Mouse (Mus musculus) kidney, postnatal 0 days (tissue): ENCODE measurements around the gene Shank1. TPM values are rescaled to one million over a fixed set of nuclear protein-coding genes. Genes with fewer than 3 reads are reported as not detected.

Experiments used
- ATAC-seq: fragments of 200-750 bp; cut with Nextera tagmentation; replicated peaks from 2 replicates; pipeline ENCODE4 v1.8.0; 2017; ENCODE audit warnings: low read depth, moderate number of reproducible peaks, moderate TSS enrichment, moderate library complexity; ENCODE audit not compliant: low FRiP score
- DNase-seq: peaks from one replicate; pipeline ENCODE4 v3.0.0-alpha.2; 2016; ENCODE audit warnings: low spot score
- H3K27ac ChIP-seq: fragments of 300-500 bp; sonication (generic); 2 replicates; pipeline ENCODE4 v1.5.1; 2014; ENCODE audit warnings: mild to moderate bottlenecking
- H3K27me3 ChIP-seq: fragments of 300-500 bp; sonication (generic); 2 replicates; pipeline ENCODE4 v1.6.1; 2014; ENCODE audit warnings: low read length, mixed read lengths; ENCODE audit not compliant: insufficient read depth
- H3K36me3 ChIP-seq: fragments of 300-500 bp; sonication (generic); 2 replicates; pipeline ENCODE4 v1.6.1; 2014; ENCODE audit warnings: low read length, mixed read lengths; ENCODE audit not compliant: insufficient read depth
- H3K4me1 ChIP-seq: fragments of 300-500 bp; sonication (generic); replicated peaks from 2 replicates; pipeline ENCODE4 v1.6.1; 2014; ENCODE audit warnings: antibody characterized with exemption, low read length, mixed read lengths; ENCODE audit not compliant: insufficient read depth
- H3K4me2 ChIP-seq: fragments of 300-500 bp; sonication (generic); 2 replicates; pipeline ENCODE4 v1.6.1; 2014; ENCODE audit warnings: mild to moderate bottlenecking, low read length, moderate library complexity, mixed read lengths
- H3K4me3 ChIP-seq: fragments of 300-500 bp; sonication (generic); replicated peaks from 2 replicates; pipeline ENCODE4 v1.5.1; 2014; ENCODE audit warnings: low read depth, low read length
- H3K9ac ChIP-seq: fragments of 300-500 bp; sonication (generic); 2 replicates; pipeline ENCODE4 v1.6.1; 2014; ENCODE audit warnings: low read depth, low read length
- H3K9me3 ChIP-seq: fragments of 300-500 bp; sonication (generic); replicated peaks from 2 replicates; pipeline ENCODE4 v1.6.1; 2016; ENCODE audit warnings: low read length, inconsistent platforms, mixed read lengths
- CTCF ChIP-seq: IDR thresholded peaks from 2 replicates; pipeline ENCODE4 v1.5.1; 2016; ENCODE audit warnings: antibody characterized with exemption, low read depth, mild to moderate bottlenecking, moderate library complexity
- WGBS: fragments of 180-500 bp; shearing (Covaris S2); extraction: QIAGEN DNeasy Blood & Tissue Kit; methylation state at CpG from one replicate; pipeline ENCODE4 v1.1.7; 2014; 5-methylcytosine and 5-hydroxymethylcytosine counted together
- polyA plus RNA-seq: library from polyadenylated mRNA; unstranded; fragments of >200 nt; fragmentation: Nextera tagmentation; extraction: Ambion mirVana; gene quantifications from 2 replicates; pipeline ENCODE4 v1.2.1, GENCODE M21; 2015

The Shank1 gene
- polyA plus RNA-seq, 1 experiment from 2014 or later: 0.68 TPM

DNA sequence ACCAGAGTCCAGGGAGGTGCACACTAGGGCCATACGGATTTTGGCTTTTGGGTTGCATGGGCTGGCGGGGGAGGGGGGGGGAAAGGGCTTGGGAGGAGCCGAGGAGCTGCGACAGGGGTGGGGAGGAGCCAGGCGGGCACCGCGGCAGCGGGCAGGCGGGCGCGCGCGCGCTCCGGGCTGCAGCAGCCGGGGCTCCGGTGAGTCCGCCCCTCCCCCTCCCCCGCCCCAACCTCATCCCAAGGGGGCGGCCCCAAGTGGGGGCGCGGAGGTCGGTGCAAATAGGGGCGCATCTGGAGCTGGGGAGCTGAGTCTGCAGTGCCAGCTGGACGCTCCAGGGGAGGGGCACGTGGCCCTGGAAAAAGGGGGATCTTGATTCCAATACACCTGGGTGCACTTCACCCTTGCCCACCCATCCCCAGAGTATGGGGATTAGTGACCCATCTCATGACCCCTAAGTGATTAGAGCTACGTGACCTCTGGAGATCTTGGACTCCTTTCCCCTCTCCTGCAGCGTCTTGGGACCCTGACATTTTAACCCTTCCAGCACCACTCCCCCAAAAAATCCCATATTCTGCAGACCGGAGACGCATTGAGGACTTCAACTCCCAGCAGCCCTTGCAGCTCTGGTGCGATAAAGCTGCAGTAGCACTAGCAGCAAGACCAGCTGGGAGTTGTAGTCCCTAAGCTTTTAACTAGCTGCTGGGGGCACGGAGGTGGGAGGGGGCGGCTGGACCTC, 74.1 kb downstream of the Shank1 start, which contains the start of gene Syt3:
TSS of gene Syt3 (plus strand) at position 123 of the 736 bp plus-strand sequence.
- ATAC-seq (peak; percentile 80), DNase-seq (peak; percentile 72)
- H3K36me3 ChIP-seq: no peaks in the 10 kb centered on the region
- no peak for TF ChIP-seq CTCF
- H3K9ac ChIP-seq: peak within 1 kb of the TSS; percentile 40; the same call in 1 of the 2 replicates
- H3K4me2 ChIP-seq: peak within 1 kb of the TSS; percentile 94
- H3K9me3 ChIP-seq: no peaks in the 10 kb centered on the region
- no peak within 1 kb of the TSS for H3K27ac ChIP-seq
- under 1% methylated on average over 31 of the region's 33 CpGs for WGBS
- no peaks in the 10 kb centered on the region for H3K4me1 ChIP-seq
- H3K4me3 ChIP-seq: peak within 1 kb of the TSS; percentile 46
- H3K27me3 ChIP-seq: no peaks in the 10 kb centered on the region

- Histone ChIP-seq H3K36me3 (no peaks in the 10 kb centered on the region), H3K4me2 (peak overlapping the region; percentile 94), H3K27ac (no peak overlapping the region), H3K9me3 (no peaks in the 10 kb centered on the region), H3K4me1 (no peaks in the 10 kb centered on the region), H3K9ac (peak overlapping the region; percentile 36; the same call in 1 of the 2 replicates), H3K4me3 (peak overlapping the region; percentile 46), H3K27me3 (no peaks in the 10 kb centered on the region)
- DNase-seq (no peak), ATAC-seq (peak; percentile 25; the same call in 1 of the 2 replicates)
- no peak for TF ChIP-seq CTCF
- WGBS: 1% methylated on average over 17 of the region's 17 CpGs
Measured at GRCm38 (mm10) chr7:44384716-44385059, 74.6 kb downstream of the Shank1 start.

GRCm38 (mm10) chr7:44385720-44386119, 75.7 kb downstream of the Shank1 start, which contains the start of gene 1700008O03Rik:
Gene 1700008O03Rik (minus strand): TSS chr7:44385820.
- no peak for TF ChIP-seq CTCF
- no peaks in the 10 kb centered on the region for H3K27me3 ChIP-seq

DNA sequence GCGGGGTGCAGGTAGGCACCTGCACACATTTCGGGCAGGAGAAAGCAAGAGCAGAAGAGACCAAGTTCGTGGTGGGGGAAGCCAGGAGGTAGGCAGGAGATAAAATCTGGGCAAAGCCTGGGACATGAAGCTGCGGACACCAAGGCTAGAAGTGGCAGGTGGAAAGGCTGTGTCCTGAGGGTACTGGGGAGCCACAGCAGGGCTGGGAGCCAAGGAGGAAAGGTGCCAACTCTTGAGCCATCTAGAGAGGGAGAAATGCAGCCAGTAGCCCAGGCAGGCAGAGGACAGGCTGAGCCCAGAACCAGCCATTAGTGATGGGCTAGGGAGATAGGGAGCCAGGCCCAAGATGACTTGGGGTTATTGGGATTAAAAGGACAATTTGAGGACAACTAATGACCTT, 81.8 kb downstream of the Shank1 start:
- DNase-seq: no peak
- Histone ChIP-seq H3K36me3 (no peaks in the 10 kb centered on the region), H3K9me3 (no peaks in the 10 kb centered on the region), H3K4me3 (no peak overlapping the region), H3K27ac (no peak overlapping the region), H3K27me3 (no peaks in the 10 kb centered on the region), H3K9ac (no peak overlapping the region), H3K4me2 (no peak overlapping the region), H3K4me1 (no peaks in the 10 kb centered on the region)
- TF ChIP-seq CTCF: no peak
- 83% methylated on average over 4 of the region's 4 CpGs for WGBS
- ATAC-seq: no peak

More at GRCm38 (mm10) chr7:44385720-44386119, 75.7 kb downstream of the Shank1 start, which contains the start of gene 1700008O03Rik:
- WGBS: 77% methylated on average over 12 of the region's 12 CpGs
- ATAC-seq (no peak), DNase-seq (no peak)
- Histone ChIP-seq H3K36me3 (no peaks in the 10 kb centered on the region), H3K27ac (no peak within 1 kb of the TSS), H3K9me3 (no peaks in the 10 kb centered on the region), H3K9ac (peak within 1 kb of the TSS; percentile 36; the same call in 1 of the 2 replicates), H3K4me2 (peak within 1 kb of the TSS; percentile 94), H3K4me3 (peak within 1 kb of the TSS; percentile 46), H3K4me1 (no peaks in the 10 kb centered on the region)

- Histone ChIP-seq H3K9me3 (no peaks in the 10 kb centered on the region), H3K4me2 (no peak overlapping the region), H3K36me3 (no peaks in the 10 kb centered on the region), H3K9ac (no peak overlapping the region), H3K27ac (no peak overlapping the region), H3K4me3 (no peak overlapping the region), H3K4me1 (no peaks in the 10 kb centered on the region), H3K27me3 (no peaks in the 10 kb centered on the region)
- ATAC-seq: no peak
- TF ChIP-seq CTCF: no peak
- DNase-seq: no peak
- 83% methylated on average over 14 of the region's 14 CpGs for WGBS
Measured at GRCm38 (mm10) chr7:44392341-44392740, 82.3 kb downstream of the Shank1 start.

DNA sequence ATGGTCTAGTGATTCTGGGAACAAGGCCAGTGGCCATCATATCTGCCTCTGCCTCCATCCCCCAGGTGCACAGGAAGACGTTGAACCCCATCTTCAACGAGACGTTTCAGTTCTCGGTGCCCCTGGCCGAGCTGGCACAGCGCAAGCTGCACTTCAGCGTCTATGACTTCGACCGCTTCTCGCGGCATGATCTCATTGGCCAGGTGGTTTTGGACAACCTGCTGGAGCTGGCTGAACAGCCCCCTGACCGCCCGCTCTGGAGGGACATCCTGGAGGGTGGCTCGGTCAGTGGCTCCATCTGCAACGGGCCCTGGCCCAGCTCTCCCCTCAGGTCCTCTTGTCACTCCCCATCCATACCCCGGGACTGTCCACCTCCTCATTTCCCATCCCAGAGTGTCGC, 83.2 kb downstream of the Shank1 start:
- Histone ChIP-seq H3K36me3 (no peaks in the 10 kb centered on the region), H3K4me2 (no peak overlapping the region), H3K9me3 (no peaks in the 10 kb centered on the region), H3K4me1 (no peaks in the 10 kb centered on the region), H3K9ac (no peak overlapping the region), H3K27ac (no peak overlapping the region), H3K4me3 (no peak overlapping the region), H3K27me3 (no peaks in the 10 kb centered on the region)
- TF ChIP-seq CTCF: no peak
- ATAC-seq: no peak
- DNase-seq: no peak
- WGBS: 92% methylated on average over 17 of the region's 17 CpGs
